Mouse (Mus musculus) neural tube, embryonic 13.5 days (tissue): ENCODE data around the gene Prkab2. TPM values are rescaled to one million over a fixed set of nuclear protein-coding genes. Genes with fewer than 3 reads are reported as not detected.

Experiments
- ATAC-seq: fragments of 200-750 bp; cut with Nextera tagmentation; 2 replicates; pipeline ENCODE4 v1.8.0; 2017; ENCODE audit warnings: low read depth, mild to moderate bottlenecking, moderate TSS enrichment, moderate library complexity
- H3K27ac ChIP-seq: fragments of 300-500 bp; sonication (generic); replicated peaks from 2 replicates; pipeline ENCODE4 v1.5.1; 2015; ENCODE audit warnings: moderate library complexity, mild to moderate bottlenecking, inconsistent platforms
- H3K27me3 ChIP-seq: fragments of 300-500 bp; sonication (generic); 2 replicates; pipeline ENCODE4 v1.6.1; 2015; ENCODE audit warnings: mild to moderate bottlenecking, inconsistent platforms
- H3K36me3 ChIP-seq: fragments of 300-500 bp; sonication (generic); 2 replicates; pipeline ENCODE4 v1.6.1; 2015; ENCODE audit warnings: mild to moderate bottlenecking, inconsistent platforms
- H3K4me1 ChIP-seq: fragments of 300-500 bp; sonication (generic); replicated peaks from 2 replicates; pipeline ENCODE4 v1.6.1; 2015; ENCODE audit warnings: inconsistent platforms
- H3K4me2 ChIP-seq: fragments of 300-500 bp; sonication (generic); 2 replicates; pipeline ENCODE4 v1.6.1; 2015; ENCODE audit warnings: inconsistent platforms, mild to moderate bottlenecking, moderate library complexity
- H3K4me3 ChIP-seq: fragments of 300-500 bp; sonication (generic); 2 replicates; pipeline ENCODE4 v1.5.1; 2015; ENCODE audit warnings: mild to moderate bottlenecking, inconsistent platforms
- H3K9ac ChIP-seq: fragments of 300-500 bp; sonication (generic); 2 replicates; pipeline ENCODE4 v1.6.1; 2015; ENCODE audit warnings: moderate library complexity, mild to moderate bottlenecking, inconsistent platforms
- H3K9me3 ChIP-seq: fragments of 300-500 bp; sonication (generic); 2 replicates; pipeline ENCODE4 v1.6.1; 2016; ENCODE audit warnings: inconsistent platforms
- WGBS: fragments of 180-500 bp; shearing (Covaris S2); methylation state at CpG from one replicate; pipeline ENCODE4 v1.1.7; 2015; 5-methylcytosine and 5-hydroxymethylcytosine counted together
- polyA plus RNA-seq: library from polyadenylated mRNA; unstranded; fragments of >200 nt; fragmentation: Nextera tagmentation; extraction: Ambion mirVana; gene quantifications from 2 replicates; pipeline ENCODE4 v1.2.1, GENCODE M21; 2015

Prkab2 gene
- 11.6 and 11.9 TPM in 2 replicates for polyA plus RNA-seq

GRCm38 (mm10) chr3:97657655-97658411 is at the start of gene Prkab2:
Prkab2 (plus strand) TSS chr3:97658193.
- peak within 1 kb of the TSS; percentile 85 for H3K4me2 ChIP-seq
- peaks cover 19% of the 10 kb centered on the region for H3K4me1 ChIP-seq
- no peaks in the 10 kb centered on the region for H3K9me3 ChIP-seq
- H3K9ac ChIP-seq: peak within 1 kb of the TSS; percentile 76
- 1% methylated on average over 51 of the region's 51 CpGs for WGBS
- no peaks in the 10 kb centered on the region for H3K36me3 ChIP-seq
- peak; percentile 95 for ATAC-seq
- peak within 1 kb of the TSS; percentile 81 for H3K4me3 ChIP-seq
- no peaks in the 10 kb centered on the region for H3K27me3 ChIP-seq
- H3K27ac ChIP-seq: peak within 1 kb of the TSS; percentile 77

GRCm38 (mm10) chr3:97609201-97609844 is 48.7 kb upstream of the Prkab2 start:
- peaks cover 6% of the 10 kb centered on the region; the same call in 1 of the 2 replicates for H3K4me1 ChIP-seq
- H3K4me3 ChIP-seq: peak overlapping the region; percentile 70
- H3K4me2 ChIP-seq: peak overlapping the region; percentile 50
- 4% methylated on average over 20 of the region's 20 CpGs for WGBS
- no peak overlapping the region for H3K27ac ChIP-seq
- H3K9ac ChIP-seq: peak overlapping the region; percentile 86
- no peaks in the 10 kb centered on the region for H3K36me3 ChIP-seq
- H3K9me3 ChIP-seq: no peaks in the 10 kb centered on the region
- peak; percentile 78 for ATAC-seq
- no peaks in the 10 kb centered on the region for H3K27me3 ChIP-seq

- peaks cover 6% of the 10 kb centered on the region; the same call in 1 of the 2 replicates for H3K4me1 ChIP-seq
- no peaks in the 10 kb centered on the region for H3K36me3 ChIP-seq
- peak within 1 kb of the TSS; percentile 86 for H3K9ac ChIP-seq
- H3K4me3 ChIP-seq: peak within 1 kb of the TSS; percentile 70
- H3K27ac ChIP-seq: peak within 1 kb of the TSS; percentile 87
- H3K9me3 ChIP-seq: no peaks in the 10 kb centered on the region
- no peaks in the 10 kb centered on the region for H3K27me3 ChIP-seq
- H3K4me2 ChIP-seq: peak within 1 kb of the TSS; percentile 50
- WGBS: under 1% methylated on average over 56 of the region's 56 CpGs
- ATAC-seq: peak; percentile 94
These were observed 48.1 kb upstream of the Prkab2 start, which contains the start of gene Chd1l for GRCm38 (mm10) chr3:97609845-97610410. Chd1l (minus strand) TSS chr3:97610203.

GRCm38 (mm10) chr3:97611021-97611420 is 47.0 kb upstream of the Prkab2 start:
- no peak for ATAC-seq
- H3K27ac ChIP-seq: no peak overlapping the region
- H3K36me3 ChIP-seq: no peaks in the 10 kb centered on the region
- no peaks in the 10 kb centered on the region for H3K9me3 ChIP-seq
- no peak overlapping the region for H3K4me3 ChIP-seq
- H3K4me1 ChIP-seq: peaks cover 6% of the 10 kb centered on the region; the same call in 1 of the 2 replicates
- H3K27me3 ChIP-seq: no peaks in the 10 kb centered on the region
- no peak overlapping the region for H3K9ac ChIP-seq
- H3K4me2 ChIP-seq: no peak overlapping the region
- WGBS: 90% methylated on average over 6 of the region's 6 CpGs

DNA sequence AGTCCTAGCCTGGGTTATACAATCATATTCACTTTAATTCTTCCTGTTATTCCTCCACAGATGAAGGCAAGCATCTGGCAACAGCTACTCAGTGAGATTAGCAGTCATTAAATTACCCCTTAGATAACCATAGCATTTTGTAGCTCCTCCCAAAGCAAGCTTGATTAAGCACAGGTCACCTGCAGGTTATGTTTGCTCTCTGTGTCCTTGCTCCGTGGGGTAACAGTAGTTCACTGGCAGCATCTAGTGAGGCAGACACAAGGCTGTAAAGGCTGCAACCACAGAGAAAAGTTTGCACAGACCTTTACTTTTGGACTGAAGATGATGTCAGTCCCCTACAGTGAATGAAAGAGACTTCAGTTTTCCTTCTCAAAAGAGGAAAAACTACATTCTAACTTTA is 42.8 kb upstream of the Prkab2 start:
- no peak overlapping the region for H3K4me2 ChIP-seq
- no peaks in the 10 kb centered on the region for H3K9me3 ChIP-seq
- no peak overlapping the region for H3K4me3 ChIP-seq
- H3K36me3 ChIP-seq: no peaks in the 10 kb centered on the region
- H3K4me1 ChIP-seq: no peaks in the 10 kb centered on the region
- H3K27ac ChIP-seq: no peak overlapping the region
- H3K9ac ChIP-seq: no peak overlapping the region
- no peaks in the 10 kb centered on the region for H3K27me3 ChIP-seq
- 35% methylated on average over 1 of the region's 1 CpGs for WGBS
- ATAC-seq: no peak

DNA sequence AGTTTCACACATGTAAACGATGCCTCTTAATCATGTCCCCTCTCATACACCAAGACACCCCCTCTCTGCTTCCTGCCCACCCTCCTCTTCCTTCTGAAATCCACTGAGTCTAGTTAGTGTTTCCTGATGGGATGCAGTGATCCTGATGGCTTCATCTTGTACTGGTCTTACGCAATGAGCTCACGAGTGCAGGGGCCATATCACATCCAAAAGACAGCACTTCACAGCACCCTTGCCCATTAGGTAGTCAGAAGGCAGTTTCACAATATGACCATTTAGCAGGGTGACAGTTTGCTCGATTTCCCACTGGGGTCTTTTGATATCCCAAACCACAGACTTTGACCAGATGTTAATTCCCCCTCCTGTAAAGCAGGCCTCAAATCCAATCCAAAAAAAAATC is 42.1 kb upstream of the Prkab2 start:
- 88% methylated on average over 4 of the region's 4 CpGs for WGBS
- no peaks in the 10 kb centered on the region for H3K4me1 ChIP-seq

GRCm38 (mm10) chr3:97617091-97617825 is 40.7 kb upstream of the Prkab2 start:
- Histone ChIP-seq H3K27ac (no peak overlapping the region), H3K9me3 (no peaks in the 10 kb centered on the region), H3K4me2 (no peak overlapping the region), H3K4me1 (no peaks in the 10 kb centered on the region), H3K27me3 (no peaks in the 10 kb centered on the region), H3K4me3 (no peak overlapping the region), H3K9ac (no peak overlapping the region), H3K36me3 (no peaks in the 10 kb centered on the region)
- ATAC-seq: no peak
- 94% methylated on average over 19 of the region's 19 CpGs for WGBS

More for the DNA sequence above, 42.1 kb upstream of the Prkab2 start:
- no peak overlapping the region for H3K27ac ChIP-seq
- no peak overlapping the region for H3K9ac ChIP-seq
- H3K4me3 ChIP-seq: no peak overlapping the region
- no peaks in the 10 kb centered on the region for H3K9me3 ChIP-seq
- no peak for ATAC-seq
- no peak overlapping the region for H3K4me2 ChIP-seq
- H3K27me3 ChIP-seq: no peaks in the 10 kb centered on the region
- H3K36me3 ChIP-seq: no peaks in the 10 kb centered on the region

- ATAC-seq: no peak
- Histone ChIP-seq H3K4me2 (no peak overlapping the region), H3K9me3 (no peaks in the 10 kb centered on the region), H3K27me3 (no peaks in the 10 kb centered on the region), H3K4me3 (no peak overlapping the region), H3K36me3 (no peaks in the 10 kb centered on the region), H3K4me1 (no peaks in the 10 kb centered on the region), H3K9ac (no peak overlapping the region), H3K27ac (no peak overlapping the region)
- 85% methylated on average over 8 of the region's 8 CpGs for WGBS
These were observed 40.1 kb upstream of the Prkab2 start for GRCm38 (mm10) chr3:97617899-97618298.

DNA sequence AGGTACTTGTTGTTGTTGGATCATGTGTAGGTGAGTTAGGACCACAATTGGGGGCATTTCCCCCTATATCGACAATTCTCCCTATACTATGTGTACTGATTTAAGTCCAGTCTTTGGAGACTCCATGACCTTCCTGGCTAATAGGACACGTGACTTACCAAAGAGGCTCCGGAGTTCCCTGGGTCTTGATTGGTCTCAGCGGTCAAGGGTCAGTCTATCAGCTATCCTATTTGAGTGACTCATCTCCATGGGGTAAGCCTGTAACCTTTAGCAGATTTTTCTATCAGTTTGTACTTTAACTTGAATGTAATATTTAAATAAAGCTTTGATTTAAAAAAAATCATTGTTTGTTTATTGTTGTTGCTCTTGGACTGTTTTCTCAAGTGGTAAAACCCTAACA is 37.3 kb upstream of the Prkab2 start:
- Histone ChIP-seq H3K4me1 (no peaks in the 10 kb centered on the region), H3K9ac (no peak overlapping the region), H3K27ac (no peak overlapping the region), H3K36me3 (no peaks in the 10 kb centered on the region), H3K9me3 (no peaks in the 10 kb centered on the region), H3K27me3 (no peaks in the 10 kb centered on the region), H3K4me3 (no peak overlapping the region), H3K4me2 (no peak overlapping the region)
- ATAC-seq: no peak
- 91% methylated on average over 4 of the region's 4 CpGs for WGBS

DNA sequence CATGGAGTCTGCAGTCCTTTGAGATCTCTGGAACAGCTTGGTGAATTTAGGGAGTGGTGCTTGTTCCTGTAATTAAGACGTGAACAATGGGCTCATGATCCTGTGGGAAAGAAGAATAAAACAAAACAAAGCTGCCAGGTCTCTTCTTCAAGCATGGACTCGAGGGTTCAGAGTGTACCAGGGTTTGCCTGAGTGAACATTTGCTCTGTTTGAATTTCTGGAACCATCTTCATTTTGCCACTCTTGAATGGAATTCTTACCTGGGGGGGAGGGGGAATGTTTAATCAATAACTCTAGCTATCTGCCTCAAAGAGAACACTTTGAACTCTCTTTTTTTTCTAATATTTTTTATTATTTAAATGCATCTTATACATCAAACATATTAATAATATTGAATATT is 33.4 kb upstream of the Prkab2 start:
- ATAC-seq: no peak
- WGBS: 46% methylated on average over 2 of the region's 2 CpGs
- Histone ChIP-seq H3K4me1 (peaks cover 6% of the 10 kb centered on the region), H3K27me3 (peaks cover 4% of the 10 kb centered on the region; the same call in 1 of the 2 replicates), H3K4me2 (no peak overlapping the region), H3K4me3 (no peak overlapping the region), H3K27ac (no peak overlapping the region), H3K36me3 (no peaks in the 10 kb centered on the region), H3K9ac (no peak overlapping the region), H3K9me3 (no peaks in the 10 kb centered on the region)

- no peak for ATAC-seq
- H3K36me3 ChIP-seq: no peaks in the 10 kb centered on the region
- H3K4me2 ChIP-seq: peak overlapping the region; percentile 51; the same call in 1 of the 2 replicates
- H3K27me3 ChIP-seq: peaks cover 4% of the 10 kb centered on the region; the same call in 1 of the 2 replicates
- H3K9me3 ChIP-seq: no peaks in the 10 kb centered on the region
- H3K4me3 ChIP-seq: no peak overlapping the region
- peaks cover 6% of the 10 kb centered on the region for H3K4me1 ChIP-seq
- H3K9ac ChIP-seq: no peak overlapping the region
- H3K27ac ChIP-seq: no peak overlapping the region
- 83% methylated on average over 7 of the region's 7 CpGs for WGBS
These were observed 30.1 kb upstream of the Prkab2 start for GRCm38 (mm10) chr3:97627893-97628292.
